Mouse (Mus musculus) urinary bladder, postnatal 36 days (tissue): Measurements from ENCODE around the gene Nosip.
"Not testable (repeated sequence)": the region's sequence is repeated elsewhere in the genome, so short reads cannot be mapped to it uniquely, and the experiment has no call there.

Experiments
- DNase-seq, 2 experiments: peaks; one replicate each; pipeline ENCODE4 v3.0.0; 2022; ENCODE audit warnings: low spot score in 2 of 2, mixed read lengths in 1 of 2

The Nosip gene

DNA sequence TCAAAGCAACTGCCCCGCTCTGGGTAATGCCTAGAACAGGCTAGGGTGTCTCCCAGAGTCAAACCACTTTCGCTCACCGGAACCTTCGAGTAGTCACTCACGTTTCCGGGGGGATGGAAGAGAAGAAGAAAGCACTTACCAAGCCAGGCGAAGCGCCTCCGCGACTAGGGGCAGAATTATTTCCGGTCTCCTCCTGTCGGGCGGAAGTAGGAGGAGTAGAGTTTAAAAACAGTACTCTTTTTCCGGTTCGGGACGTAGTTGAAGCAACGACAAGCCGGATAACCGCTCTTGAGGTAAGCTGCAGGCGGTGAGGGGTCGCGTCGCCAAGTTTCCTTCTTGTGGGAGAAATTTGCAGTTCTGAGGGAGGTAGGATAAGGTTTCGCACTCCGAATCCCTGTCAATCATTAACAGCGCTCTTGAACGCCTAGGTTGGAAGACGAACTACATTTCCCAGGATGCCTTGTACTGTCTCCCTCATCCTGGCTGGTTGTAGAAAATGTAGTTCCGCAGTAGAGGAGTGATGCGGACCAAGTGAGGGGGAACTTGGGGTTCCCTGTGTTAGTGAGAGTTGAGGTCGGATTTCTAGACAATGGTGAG, at the start of gene Nosip, which contains the start of gene Prrg2:
Gene Nosip (plus strand): TSS at position 191 of the 597 bp plus-strand sequence.
Gene Prrg2 (minus strand): TSS at position 439 of the 597 bp plus-strand sequence.
- peak; percentile 94 to 95 for DNase-seq

GRCm38 (mm10) chr7:45012824-45013223, 49.4 kb upstream of the Nosip start:
- DNase-seq: no peak

DNA sequence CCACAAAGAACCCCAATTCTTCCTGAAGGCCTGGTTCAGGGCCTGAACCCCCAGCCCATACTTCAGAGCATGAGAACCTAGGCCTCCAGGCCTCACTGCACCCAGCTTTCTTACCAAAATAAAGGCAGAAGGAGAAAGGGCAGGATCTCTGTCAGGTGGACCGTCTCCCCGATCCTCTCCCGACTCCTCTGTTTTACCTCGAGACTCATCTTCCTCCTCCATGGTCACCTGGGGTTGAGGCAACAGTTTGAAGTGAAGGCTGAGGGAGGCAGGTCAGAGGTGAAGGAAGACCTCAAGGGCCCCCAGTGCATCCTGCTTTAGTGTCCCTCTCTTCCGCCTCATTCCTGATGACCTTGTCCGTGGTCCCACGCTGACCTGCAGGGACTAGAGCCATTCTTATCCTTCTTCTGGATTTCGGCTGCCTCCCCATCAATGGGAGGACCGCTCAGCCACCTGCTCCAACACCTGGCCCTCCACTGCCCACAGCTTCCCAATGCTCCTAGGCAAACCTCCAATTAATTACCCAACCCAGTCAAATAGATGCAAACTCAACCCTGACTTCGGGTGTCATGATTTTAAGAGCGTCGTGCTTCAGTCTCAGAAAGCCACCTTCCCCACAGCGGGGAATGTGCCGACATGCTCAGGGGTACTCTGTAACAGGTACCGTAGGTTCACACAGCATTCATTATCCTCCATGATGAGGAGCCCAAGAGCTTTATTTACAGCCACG, 48.7 kb upstream of the Nosip start:
- no peak for DNase-seq

- DNase-seq: no peak
These were observed 48.2 kb upstream of the Nosip start for GRCm38 (mm10) chr7:45014096-45014451.

DNA sequence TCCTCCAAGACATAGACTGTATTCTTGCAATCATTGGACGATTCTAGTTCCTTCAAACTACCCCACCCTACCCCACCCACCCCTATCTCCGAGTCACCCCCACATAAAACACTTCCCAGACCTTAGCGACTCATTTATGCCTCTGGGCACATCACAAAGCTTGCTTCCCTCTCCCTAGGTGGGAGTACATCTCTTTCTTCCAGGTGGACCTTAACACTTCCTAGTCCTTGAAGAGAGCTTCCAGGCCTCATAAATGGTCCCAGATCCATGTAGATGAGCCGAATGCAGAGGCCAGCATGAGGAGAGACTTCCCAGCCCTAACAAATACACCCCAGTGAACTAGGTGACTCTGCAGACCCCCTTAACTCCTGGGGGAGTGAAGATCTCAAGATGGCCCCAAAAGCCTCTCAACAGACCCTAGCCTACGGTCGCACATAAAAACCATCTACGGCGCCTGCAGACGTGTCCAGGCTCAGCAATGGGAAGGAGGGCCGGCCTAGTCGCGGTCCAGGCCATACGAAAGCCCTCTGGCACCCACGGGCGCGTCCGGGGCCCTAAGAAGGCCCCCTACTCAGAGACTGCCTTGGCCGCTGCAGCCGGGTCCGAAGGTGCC, 46.8 kb upstream of the Nosip start:
- DNase-seq: no peak

DNA sequence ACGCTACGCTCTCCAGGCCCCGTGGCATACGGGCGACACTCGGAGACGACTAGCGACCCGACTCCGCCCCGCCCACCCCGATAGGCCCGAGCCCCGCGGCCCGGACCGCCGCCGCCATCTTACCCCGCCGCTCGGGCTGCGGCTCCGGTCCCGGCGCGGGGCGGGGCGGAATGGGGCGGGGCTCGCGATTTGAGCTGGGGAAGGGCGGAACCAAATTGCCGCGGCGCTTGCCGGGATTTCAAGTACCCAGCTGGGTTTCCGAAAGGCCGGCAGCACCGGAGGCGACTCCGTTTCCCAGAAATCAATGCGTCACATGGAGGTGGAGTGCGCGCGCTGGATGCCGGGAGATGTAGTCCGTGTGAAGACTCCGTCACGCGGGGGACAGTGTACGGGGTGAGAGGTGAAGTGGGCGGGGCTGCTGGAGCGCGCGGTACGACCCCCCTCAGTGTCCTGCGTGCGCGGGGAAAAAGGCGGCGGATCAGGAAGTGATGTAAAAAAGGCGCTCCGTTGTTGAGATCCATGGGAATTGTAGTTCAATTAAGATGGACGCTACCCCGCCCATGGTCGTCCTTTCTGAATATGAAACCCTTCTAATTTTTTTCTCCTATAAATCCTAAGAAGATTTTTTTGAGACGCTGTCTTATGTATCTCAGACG, 46.1 kb upstream of the Nosip start, which contains the start of gene Scaf1:
Gene Scaf1 (minus strand): TSS at position 407 of the 656 bp plus-strand sequence.
- DNase-seq: peak; percentile 98 to 100

GRCm38 (mm10) chr7:45016761-45017160, 45.5 kb upstream of the Nosip start:
- no peak for DNase-seq

- DNase-seq: peak; percentile 84 to 92
These were observed 44.8 kb upstream of the Nosip start, which contains the start of gene Rras for GRCm38 (mm10) chr7:45017242-45018061. Rras (plus strand) TSS chr7:45017961.

DNA sequence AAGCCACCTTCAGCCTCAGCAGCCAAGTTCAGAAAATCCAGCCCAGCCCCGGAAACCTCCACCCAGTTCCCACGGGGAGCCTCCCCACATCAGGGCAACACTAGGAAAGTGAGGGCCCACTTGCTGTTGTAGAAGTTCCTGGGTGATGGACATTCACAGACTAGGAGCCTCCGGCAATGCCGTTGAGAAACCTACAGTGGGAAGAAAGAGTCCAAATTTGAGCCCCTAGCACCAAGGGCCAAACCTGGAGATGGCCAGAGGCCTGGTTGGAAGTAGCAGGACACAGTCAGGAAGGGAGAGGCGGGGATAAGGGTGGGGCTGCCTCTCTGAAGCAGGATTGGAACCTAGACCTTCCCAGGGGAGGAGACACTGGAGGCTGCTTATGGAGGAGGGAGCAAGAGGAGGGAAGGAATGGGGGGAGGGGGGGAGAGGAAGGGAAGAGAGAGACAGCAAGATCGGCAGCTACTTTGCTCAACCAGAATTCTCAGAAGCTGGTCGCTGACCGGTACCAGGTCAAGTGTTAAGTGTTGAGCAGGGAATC, 43.1 kb upstream of the Nosip start:
- peak; percentile 41 to 71 for DNase-seq

- DNase-seq: no peak
These were observed 42.0 kb upstream of the Nosip start for GRCm38 (mm10) chr7:45020225-45020624.

DNA sequence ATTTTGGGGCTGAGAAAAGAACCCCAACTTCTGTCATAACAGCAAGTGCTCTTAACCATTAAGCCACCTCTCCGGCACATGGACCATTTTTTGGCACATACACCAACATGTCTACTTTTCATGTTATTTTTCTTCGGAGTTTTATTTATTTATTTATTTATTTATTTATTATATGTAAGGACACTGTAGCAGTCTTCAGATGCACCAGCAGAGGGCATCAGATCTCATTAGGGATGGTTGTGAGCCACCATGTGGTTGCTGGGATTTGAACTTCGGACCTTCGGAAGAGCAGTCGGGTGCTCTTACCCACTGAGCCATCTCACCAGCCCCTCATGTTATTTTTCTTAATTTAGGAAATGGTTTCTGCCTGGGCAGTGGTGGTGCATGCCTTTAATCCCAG, 38.5 kb upstream of the Nosip start:
- not testable (repeated sequence) for DNase-seq

DNA sequence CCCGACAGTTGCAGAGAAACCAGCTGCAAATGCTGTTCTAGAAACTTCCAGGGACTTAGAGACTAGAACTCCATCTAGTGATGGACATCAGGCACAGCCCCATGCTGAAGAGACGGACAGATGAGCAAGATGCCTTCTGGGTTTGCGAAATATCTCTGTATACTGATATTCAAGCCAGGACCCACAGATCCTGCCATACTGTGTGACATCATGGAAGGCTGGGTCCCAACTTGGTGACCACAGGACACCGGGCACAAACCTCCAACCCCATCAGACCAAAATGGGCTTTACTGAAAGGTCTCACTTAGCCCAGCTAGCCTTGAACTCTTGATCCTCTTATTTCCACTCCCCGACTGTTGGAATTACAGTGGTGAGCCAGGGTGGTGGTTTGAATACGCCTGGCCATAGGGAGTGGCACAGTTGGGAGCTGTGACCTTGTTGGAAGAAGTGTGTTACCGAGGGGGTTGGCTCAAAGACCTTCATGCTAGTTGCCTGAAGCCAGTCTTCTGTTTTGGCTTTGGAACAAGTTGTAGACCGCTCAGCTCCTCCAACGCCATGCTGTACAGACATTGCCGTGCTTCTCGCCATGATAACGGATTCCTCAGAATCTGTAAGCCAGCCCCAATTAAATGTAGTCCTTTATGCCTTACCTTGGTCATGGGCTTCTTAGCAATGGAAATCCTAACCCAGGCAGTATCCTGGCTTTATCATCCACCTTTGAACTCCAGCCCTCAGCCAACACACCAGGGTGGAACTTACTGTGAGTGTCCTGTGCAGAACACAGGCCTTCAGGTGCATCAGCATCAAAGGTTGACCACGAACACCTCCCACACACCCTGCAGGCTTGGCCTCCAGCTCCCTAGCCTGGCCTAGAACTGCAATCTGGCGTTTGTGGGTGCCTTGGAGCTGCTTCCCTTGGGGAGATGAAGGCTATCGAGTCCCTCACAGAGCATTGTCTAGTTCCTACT, 37.7 kb upstream of the Nosip start:
- DNase-seq: no peak

- peak in 1 of 2 experiments; percentile 41 for DNase-seq
These were observed 36.5 kb upstream of the Nosip start for GRCm38 (mm10) chr7:45025601-45026220.

GRCm38 (mm10) chr7:45026256-45026655, 36.0 kb upstream of the Nosip start:
- no peak for DNase-seq

DNA sequence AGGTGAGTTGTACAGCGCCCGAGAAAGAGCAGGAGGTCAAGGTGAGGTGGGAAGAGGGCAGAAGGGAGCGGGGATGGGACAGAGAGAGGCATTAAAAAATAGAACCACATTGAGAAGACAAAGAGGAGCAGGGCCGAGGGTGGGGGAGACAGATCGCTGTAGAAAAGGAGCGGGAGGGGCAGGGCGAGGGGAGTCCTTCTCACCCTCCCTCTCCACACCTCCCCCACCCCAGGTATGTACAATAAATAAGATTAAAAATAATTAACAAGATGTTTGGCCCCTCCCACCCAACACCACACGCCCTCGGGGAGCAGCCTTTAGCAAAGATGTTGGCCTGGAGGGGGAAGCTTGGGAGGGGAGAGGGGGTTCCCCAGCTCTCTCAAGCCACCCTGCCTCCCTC, 34.5 kb upstream of the Nosip start:
- no peak for DNase-seq

DNA sequence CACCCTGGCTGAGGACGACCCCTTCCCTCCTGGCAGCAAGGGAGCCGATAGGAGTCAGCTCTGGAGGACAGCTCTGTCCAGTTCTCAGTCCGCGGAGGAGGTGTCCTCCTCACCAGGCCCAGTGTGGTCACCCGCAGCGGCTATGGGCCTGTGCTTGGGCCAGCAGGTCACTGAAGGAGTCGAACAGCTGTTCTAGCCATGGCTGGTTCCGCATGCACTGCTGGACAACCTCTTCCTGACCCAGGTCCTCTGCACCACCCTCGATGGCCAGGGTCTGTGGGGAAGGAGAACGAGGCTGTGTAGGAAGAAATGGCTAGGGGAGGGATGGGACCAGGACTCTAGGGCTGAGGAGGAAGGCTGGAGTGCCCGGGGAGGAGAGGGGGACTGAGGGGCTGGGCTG, 33.9 kb upstream of the Nosip start:
- no peak for DNase-seq

GRCm38 (mm10) chr7:45029995-45030394, 32.2 kb upstream of the Nosip start:
- no peak for DNase-seq

GRCm38 (mm10) chr7:45030857-45031256, 31.4 kb upstream of the Nosip start:
- DNase-seq: no peak

DNA sequence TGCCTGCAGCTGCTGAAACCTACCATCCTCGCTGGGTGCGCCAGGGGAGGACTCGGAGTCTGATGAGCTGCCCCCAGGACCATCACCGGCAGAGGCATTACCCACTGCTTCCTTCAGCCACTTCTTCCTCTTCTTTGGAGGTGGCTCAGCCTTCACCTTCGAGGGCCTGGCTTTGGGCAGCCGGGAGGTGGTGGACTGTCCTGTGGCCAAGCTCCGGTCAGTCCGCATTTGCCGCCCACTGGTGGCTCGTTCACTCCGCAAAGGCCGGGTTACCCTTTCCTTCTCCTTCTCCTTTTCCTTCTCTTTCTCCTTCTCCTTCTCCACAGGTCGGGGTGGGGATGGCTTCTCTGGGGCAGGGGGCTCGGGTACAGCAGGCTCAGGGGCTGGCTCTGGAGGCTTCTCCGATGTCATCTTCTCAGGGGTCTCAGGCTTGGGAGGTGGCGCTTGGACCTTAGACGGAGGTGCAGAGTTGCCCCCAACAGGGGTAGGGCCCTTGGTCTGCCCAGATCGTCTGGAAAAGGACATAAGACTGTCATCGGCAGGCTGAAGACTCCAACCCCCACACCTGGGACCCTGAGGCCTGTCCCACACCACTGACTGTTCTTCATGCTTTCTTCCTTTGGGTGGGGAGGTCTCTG, 28.4 kb upstream of the Nosip start:
- no peak for DNase-seq
